Mouse (Mus musculus) common myeloid progenitor, adult 5-6 weeks (primary cell): ENCODE results near the gene Eml1. TPM values are rescaled to one million over a fixed set of nuclear protein-coding genes. Genes with fewer than 3 reads are reported as not detected.
"Not testable (repeated sequence)": the region's sequence is repeated elsewhere in the genome, so short reads cannot be mapped to it uniquely, and the experiment has no call there.

Experiments used
- ATAC-seq: replicated peaks from 2 replicates; pipeline ENCODE4 v1.8.0; 2016; ENCODE audit warnings: low read depth, mild to moderate bottlenecking, moderate TSS enrichment, inconsistent platforms; ENCODE audit not compliant: poor library complexity, severe bottlenecking
- total RNA-seq: library from RNA; stranded (forward); fragments of 200-1000, 187-1606 nt; gene quantifications from 2 replicates; pipeline ENCODE4 v1.2.3, GENCODE M21; 2017

Gene Eml1
- total RNA-seq, 1 experiment from 2014 or later, result not detected

- no peak for ATAC-seq
These were observed 81.6 kb downstream of the Eml1 start for GRCm38 (mm10) chr12:108452151-108452874.

GRCm38 (mm10) chr12:108453561-108454044 lies 82.8 kb downstream of the Eml1 start:
- peak; percentile 93 for ATAC-seq

- ATAC-seq, result no peak
These were observed 84.2 kb downstream of the Eml1 start for GRCm38 (mm10) chr12:108455004-108455403.

GRCm38 (mm10) chr12:108472898-108473297 lies 102.1 kb downstream of the Eml1 start:
- no peak for ATAC-seq

GRCm38 (mm10) chr12:108474440-108474839 lies 103.7 kb downstream of the Eml1 start:
- no peak for ATAC-seq

- peak; percentile 82 for ATAC-seq
These were observed 108.0 kb downstream of the Eml1 start for GRCm38 (mm10) chr12:108478714-108479113.

GRCm38 (mm10) chr12:108480704-108481365 lies 110.1 kb downstream of the Eml1 start:
- ATAC-seq, result no peak

- ATAC-seq, result no peak
These were observed 118.3 kb downstream of the Eml1 start for GRCm38 (mm10) chr12:108489076-108489475.

- ATAC-seq, result no peak
These were observed 119.0 kb downstream of the Eml1 start for GRCm38 (mm10) chr12:108489741-108490140.

- no peak for ATAC-seq
These were observed 119.6 kb downstream of the Eml1 start for GRCm38 (mm10) chr12:108490336-108490735.

GRCm38 (mm10) chr12:108490954-108491353 lies 120.2 kb downstream of the Eml1 start:
- ATAC-seq, result 0 out of 2 replicates have a peak, but pooled peaks have one; percentile 39

- peak; percentile 64; the same call in 1 of the 2 replicates for ATAC-seq
These were observed 123.3 kb downstream of the Eml1 start for GRCm38 (mm10) chr12:108494011-108494541.

- no peak for ATAC-seq
These were observed 124.9 kb downstream of the Eml1 start for GRCm38 (mm10) chr12:108495455-108496235.

GRCm38 (mm10) chr12:108503064-108503463 lies 132.3 kb downstream of the Eml1 start:
- no peak for ATAC-seq

GRCm38 (mm10) chr12:108503582-108503981 lies 132.8 kb downstream of the Eml1 start:
- peak; percentile 50; the same call in 1 of the 2 replicates for ATAC-seq

GRCm38 (mm10) chr12:108505846-108506245 lies 135.1 kb downstream of the Eml1 start:
- no peak for ATAC-seq

- ATAC-seq, result not testable (repeated sequence)
These were observed 136.3 kb downstream of the Eml1 start for GRCm38 (mm10) chr12:108507046-108507445.

GRCm38 (mm10) chr12:108510571-108510970 lies 139.8 kb downstream of the Eml1 start:
- ATAC-seq, result no peak

GRCm38 (mm10) chr12:108511009-108511408 lies 140.3 kb downstream of the Eml1 start:
- ATAC-seq, result no peak

GRCm38 (mm10) chr12:108515464-108515863 lies 144.7 kb downstream of the Eml1 start:
- ATAC-seq, result no peak
